Mouse (Mus musculus): ENCODE data around the gene Rassf10. TPM values are rescaled to one million over a fixed set of nuclear protein-coding genes. Genes with fewer than 3 reads are reported as not detected.

The Rassf10 gene
- total RNA-seq (2014; rRNA removed) (6.6 and 8.2 TPM in 2 replicates), polyA plus RNA-seq (2015; fragmentation: Nextera tagmentation; extraction: Ambion mirVana) (3.5 and 4.4 TPM in 2 replicates)

DNA sequence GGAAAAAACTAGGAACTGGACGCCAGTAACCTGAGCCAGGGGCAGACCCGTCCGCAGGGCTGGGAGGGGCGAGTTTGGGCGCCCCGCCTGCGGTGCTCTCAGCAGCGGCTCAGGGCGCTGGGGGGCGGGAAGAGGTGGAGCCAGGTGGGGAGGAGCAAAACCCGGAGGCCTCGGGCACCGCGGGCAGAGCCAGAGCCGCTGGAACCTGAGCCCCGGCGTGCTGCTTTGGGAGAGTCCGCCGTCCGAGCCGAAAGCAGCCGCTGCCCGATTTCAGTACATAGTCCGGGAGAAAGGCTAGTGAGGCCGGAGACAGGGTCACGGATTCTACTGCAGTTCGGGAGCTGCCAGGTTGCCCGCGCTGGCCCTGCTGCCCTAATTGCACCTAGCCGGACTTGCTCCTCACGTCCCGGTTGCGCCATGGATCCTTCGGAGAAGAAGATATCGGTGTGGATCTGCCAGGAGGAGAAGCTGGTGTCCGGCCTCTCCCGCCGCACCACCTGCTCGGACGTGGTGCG lies at the start of gene Rassf10:
Rassf10 (plus strand) TSS at position 186 of the 515 bp plus-strand sequence.
- 1% methylated on average over 41 of the region's 41 CpGs for WGBS
- peak within 1 kb of the TSS; percentile 54 for H3K9ac ChIP-seq (replicated peaks; ENCODE audit: low read length, poor library complexity, severe bottlenecking)
- H3K4me1 ChIP-seq (ENCODE audit: insufficient read depth, low read length): peaks cover 4% of the 10 kb centered on the region; the same call in 1 of the 2 replicates

DNA sequence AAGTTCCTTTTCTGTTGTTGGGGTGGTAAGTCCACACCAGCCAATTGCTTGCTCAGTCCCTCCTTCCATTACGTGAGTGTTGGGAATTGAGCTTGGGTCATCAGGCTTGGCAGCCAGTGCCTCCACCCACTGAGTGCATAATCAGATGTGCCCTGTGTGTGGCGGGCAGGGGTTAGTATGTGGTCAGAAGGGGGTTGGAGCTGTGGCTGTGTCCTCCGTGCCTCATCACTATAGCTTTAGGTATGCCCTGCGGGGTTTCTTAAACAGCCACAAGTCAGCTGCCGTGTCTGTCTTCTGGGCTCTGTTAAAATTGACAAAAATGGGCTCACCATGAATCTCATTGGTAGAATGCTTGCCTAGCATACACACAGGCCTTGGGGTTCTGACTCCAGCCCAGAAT lies 46.9 kb upstream of the Rassf10 start:
- WGBS: 76% methylated on average over 5 of the region's 5 CpGs
- Histone ChIP-seq H3K27ac (ENCODE audit: low read depth, low read length) (no peak overlapping the region), H3K9me3 (ENCODE audit: low read length) (no peaks in the 10 kb centered on the region), H3K27me3 (ENCODE audit: insufficient read depth, low read length) (no peaks in the 10 kb centered on the region), H3K36me3 (ENCODE audit: insufficient read depth, low read length) (no peaks in the 10 kb centered on the region), H3K4me2 (ENCODE audit: low read depth, low read length, poor library complexity, severe bottlenecking) (no peak overlapping the region), H3K9ac (replicated peaks; ENCODE audit: low read length, poor library complexity, severe bottlenecking) (no peak overlapping the region), H3K4me1 (ENCODE audit: insufficient read depth, low read length) (no peaks in the 10 kb centered on the region), H3K4me3 (ENCODE audit: low read depth, low read length) (no peak overlapping the region)
- DNase-seq (ENCODE audit: low spot score) (no peak), ATAC-seq (ENCODE audit: low FRiP score) (no peak)
- no peak for TF ChIP-seq CTCF (IDR thresholded peaks at IDR 0.05)

More for the DNA sequence above, at the start of gene Rassf10:
- ATAC-seq (ENCODE audit: low FRiP score) (peak; percentile 73), DNase-seq (ENCODE audit: low spot score) (peak; percentile 61)
- peak within 1 kb of the TSS; percentile 42 for H3K4me3 ChIP-seq (ENCODE audit: low read depth, low read length)
- H3K27me3 ChIP-seq (ENCODE audit: insufficient read depth, low read length): peaks cover 25% of the 10 kb centered on the region
- no peaks in the 10 kb centered on the region for H3K9me3 ChIP-seq (ENCODE audit: low read length)
- H3K27ac ChIP-seq (ENCODE audit: low read depth, low read length): 0 out of 2 replicates have a peak within 1 kb of the TSS, but pooled peaks have one; percentile 12
- peak within 1 kb of the TSS; percentile 75 for H3K4me2 ChIP-seq (ENCODE audit: low read depth, low read length, poor library complexity, severe bottlenecking)
- H3K36me3 ChIP-seq (ENCODE audit: insufficient read depth, low read length): no peaks in the 10 kb centered on the region
- no peak for TF ChIP-seq CTCF (IDR thresholded peaks at IDR 0.05)

DNA sequence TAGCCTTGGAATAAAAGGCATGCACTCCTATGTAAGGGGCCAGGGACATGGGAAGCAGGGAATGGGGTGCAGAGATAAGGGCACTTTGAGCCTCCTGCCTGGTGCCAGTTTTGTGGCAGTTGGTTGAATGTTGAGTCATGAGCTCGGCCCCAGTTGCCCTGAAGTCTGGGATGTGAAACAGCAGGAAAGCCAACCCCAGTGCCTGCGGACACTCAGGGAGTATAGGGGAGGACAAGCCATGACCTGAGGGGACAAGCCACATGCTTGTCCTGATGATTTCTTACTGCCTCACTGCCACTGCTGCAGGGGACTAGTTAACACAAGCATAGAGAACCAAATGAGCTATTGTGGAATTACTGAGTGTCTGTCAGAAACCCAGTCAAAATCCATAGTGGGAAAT lies 46.3 kb upstream of the Rassf10 start:
- no peak overlapping the region for H3K9ac ChIP-seq (replicated peaks; ENCODE audit: low read length, poor library complexity, severe bottlenecking)
- 90% methylated on average over 2 of the region's 2 CpGs for WGBS
- ATAC-seq (ENCODE audit: low FRiP score): no peak
- H3K4me1 ChIP-seq (ENCODE audit: insufficient read depth, low read length): no peaks in the 10 kb centered on the region
- no peaks in the 10 kb centered on the region for H3K27me3 ChIP-seq (ENCODE audit: insufficient read depth, low read length)
- no peaks in the 10 kb centered on the region for H3K36me3 ChIP-seq (ENCODE audit: insufficient read depth, low read length)
- no peak overlapping the region for H3K27ac ChIP-seq (ENCODE audit: low read depth, low read length)
- no peak for DNase-seq (ENCODE audit: low spot score)
- H3K9me3 ChIP-seq (ENCODE audit: low read length): no peaks in the 10 kb centered on the region
- H3K4me3 ChIP-seq (ENCODE audit: low read depth, low read length): no peak overlapping the region
- H3K4me2 ChIP-seq (ENCODE audit: low read depth, low read length, poor library complexity, severe bottlenecking): no peak overlapping the region
- no peak for TF ChIP-seq CTCF (IDR thresholded peaks at IDR 0.05)

DNA sequence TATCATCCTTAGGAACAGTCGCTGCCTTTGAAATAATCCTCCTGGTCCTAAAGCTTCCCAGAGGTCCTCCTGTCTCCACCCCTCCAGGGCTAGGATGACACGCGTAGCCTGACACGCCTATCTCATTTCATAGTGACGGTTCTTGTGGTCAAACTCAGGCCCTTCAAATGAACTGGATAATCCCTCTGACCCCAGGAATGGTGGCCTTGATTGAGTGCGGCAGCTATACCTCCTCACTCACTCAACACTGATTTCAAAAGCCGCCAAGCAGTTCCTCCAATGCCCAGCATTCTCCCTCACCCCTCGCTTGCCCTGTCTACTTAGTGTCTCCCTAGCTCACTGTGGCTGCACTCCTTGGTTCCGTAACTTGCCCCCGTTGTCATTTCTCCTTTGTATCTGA lies 44.6 kb upstream of the Rassf10 start:
- 86% methylated on average over 10 of the region's 10 CpGs for WGBS
- ATAC-seq (ENCODE audit: low FRiP score) (no peak), DNase-seq (ENCODE audit: low spot score) (no peak)
- H3K9me3 ChIP-seq (ENCODE audit: low read length): no peaks in the 10 kb centered on the region
- H3K4me3 ChIP-seq (ENCODE audit: low read depth, low read length): no peak overlapping the region
- no peaks in the 10 kb centered on the region for H3K27me3 ChIP-seq (ENCODE audit: insufficient read depth, low read length)
- TF ChIP-seq CTCF (IDR thresholded peaks at IDR 0.05): no peak
- no peak overlapping the region for H3K4me2 ChIP-seq (ENCODE audit: low read depth, low read length, poor library complexity, severe bottlenecking)
- no peak overlapping the region for H3K9ac ChIP-seq (replicated peaks; ENCODE audit: low read length, poor library complexity, severe bottlenecking)
- H3K4me1 ChIP-seq (ENCODE audit: insufficient read depth, low read length): no peaks in the 10 kb centered on the region
- no peak overlapping the region for H3K27ac ChIP-seq (ENCODE audit: low read depth, low read length)
- H3K36me3 ChIP-seq (ENCODE audit: insufficient read depth, low read length): no peaks in the 10 kb centered on the region

DNA sequence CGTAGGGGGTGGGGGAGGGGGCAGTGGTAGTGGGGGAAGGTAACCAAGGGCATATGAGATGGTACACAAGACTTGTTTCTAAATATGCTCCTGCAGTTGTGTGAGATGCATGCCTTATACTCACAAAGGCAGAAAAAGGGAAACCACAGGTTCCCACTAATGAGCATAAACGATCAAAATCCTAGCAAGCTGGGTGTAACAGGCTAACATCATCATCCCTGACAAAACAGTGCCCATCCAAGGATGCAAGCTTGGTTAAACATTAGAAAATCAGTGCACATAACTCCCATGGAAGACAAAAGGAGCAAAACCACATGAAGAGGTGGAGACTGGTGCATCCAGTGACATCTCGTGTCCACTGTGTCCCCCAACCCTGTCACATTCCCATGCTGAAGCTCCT lies 40.8 kb upstream of the Rassf10 start:
- 87% methylated on average over 3 of the region's 3 CpGs for WGBS
- no peak overlapping the region for H3K27ac ChIP-seq (ENCODE audit: low read depth, low read length)
- no peak overlapping the region for H3K4me3 ChIP-seq (ENCODE audit: low read depth, low read length)
- H3K9ac ChIP-seq (replicated peaks; ENCODE audit: low read length, poor library complexity, severe bottlenecking): no peak overlapping the region
- no peak for TF ChIP-seq CTCF (IDR thresholded peaks at IDR 0.05)
- no peaks in the 10 kb centered on the region for H3K27me3 ChIP-seq (ENCODE audit: insufficient read depth, low read length)
- H3K4me1 ChIP-seq (ENCODE audit: insufficient read depth, low read length): no peaks in the 10 kb centered on the region
- no peaks in the 10 kb centered on the region for H3K36me3 ChIP-seq (ENCODE audit: insufficient read depth, low read length)
- DNase-seq (ENCODE audit: low spot score): no peak
- ATAC-seq (ENCODE audit: low FRiP score): no peak
- no peak overlapping the region for H3K4me2 ChIP-seq (ENCODE audit: low read depth, low read length, poor library complexity, severe bottlenecking)
- no peaks in the 10 kb centered on the region for H3K9me3 ChIP-seq (ENCODE audit: low read length)

DNA sequence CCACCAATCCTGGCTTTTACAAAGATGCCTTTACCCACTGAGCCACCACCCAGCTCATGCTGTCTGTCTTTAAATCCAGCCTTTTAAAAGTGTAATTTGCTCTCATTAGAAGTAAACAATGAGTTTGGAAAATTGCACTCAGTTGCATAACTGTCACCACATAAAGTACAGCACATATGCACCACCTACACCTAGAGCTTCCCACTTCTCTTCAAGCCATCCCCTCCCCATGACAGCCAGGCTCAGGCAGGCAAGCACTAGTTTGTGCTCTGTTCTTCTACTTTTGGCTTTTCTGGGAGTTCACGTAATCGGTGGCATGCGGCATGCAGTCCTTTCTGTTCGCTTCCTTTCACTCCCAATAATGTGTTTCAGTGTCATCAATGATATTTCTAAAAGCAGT lies 38.2 kb upstream of the Rassf10 start:
- no peak overlapping the region for H3K4me3 ChIP-seq (ENCODE audit: low read depth, low read length)
- H3K27me3 ChIP-seq (ENCODE audit: insufficient read depth, low read length): no peaks in the 10 kb centered on the region
- H3K27ac ChIP-seq (ENCODE audit: low read depth, low read length): no peak overlapping the region
- 75% methylated on average over 4 of the region's 4 CpGs for WGBS
- no peaks in the 10 kb centered on the region for H3K4me1 ChIP-seq (ENCODE audit: insufficient read depth, low read length)
- no peak for TF ChIP-seq CTCF (IDR thresholded peaks at IDR 0.05)
- H3K9ac ChIP-seq (replicated peaks; ENCODE audit: low read length, poor library complexity, severe bottlenecking): no peak overlapping the region
- no peak for DNase-seq (ENCODE audit: low spot score)
- no peaks in the 10 kb centered on the region for H3K36me3 ChIP-seq (ENCODE audit: insufficient read depth, low read length)
- H3K9me3 ChIP-seq (ENCODE audit: low read length): no peaks in the 10 kb centered on the region
- ATAC-seq (ENCODE audit: low FRiP score): no peak
- H3K4me2 ChIP-seq (ENCODE audit: low read depth, low read length, poor library complexity, severe bottlenecking): no peak overlapping the region
